In the genomic region with DNA sequence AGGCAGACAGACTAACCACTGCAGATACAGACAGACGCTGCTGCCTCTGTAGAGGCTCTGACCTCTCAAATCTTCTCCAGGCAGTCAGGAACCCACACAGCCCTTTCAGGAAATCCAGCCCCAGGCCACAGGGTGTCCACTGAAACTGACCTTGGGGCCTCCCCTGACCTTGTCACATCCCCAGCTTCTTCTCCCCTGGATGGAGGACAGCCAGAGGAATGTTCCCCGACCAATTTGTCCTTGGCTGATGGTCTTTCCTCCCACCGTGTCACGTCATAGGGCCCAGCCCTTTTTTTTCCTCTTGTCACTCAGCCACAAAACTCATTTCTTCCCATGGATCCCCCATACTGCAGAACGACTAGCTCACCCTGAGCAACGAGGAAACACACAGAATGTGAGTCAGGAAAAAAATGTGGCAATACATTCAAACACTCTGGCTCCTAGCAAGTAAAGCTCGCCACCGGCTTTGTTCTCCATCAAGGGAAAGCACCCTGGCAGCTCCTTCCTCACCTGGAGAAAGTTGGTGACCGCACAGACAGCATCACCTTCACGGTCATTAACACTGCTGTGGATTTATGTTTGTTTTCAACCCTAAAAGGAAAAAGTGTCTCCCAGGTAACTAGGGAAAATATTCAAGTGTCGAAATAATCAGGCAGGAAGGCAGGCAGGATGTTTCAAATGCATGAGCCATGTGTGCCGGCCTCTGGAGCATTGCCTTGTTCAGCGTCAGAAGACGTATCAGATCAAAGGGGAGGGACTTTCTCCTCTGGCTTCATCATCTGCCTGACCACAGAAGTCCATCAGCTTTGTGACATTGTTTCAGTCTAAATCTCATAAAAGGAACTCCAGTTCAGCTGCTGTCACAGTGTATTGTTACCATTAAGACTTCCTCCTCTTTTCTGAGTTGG, we compare ENCODE assay signal across 14 mouse cellular contexts. TPM values are rescaled to one million over a fixed set of nuclear protein-coding genes. Genes with fewer than 3 reads are reported as not detected.
DNase-seq lines count a peak whose midpoint lies in the region; ATAC-seq and TF ChIP-seq lines count a peak whose summit lies in the region.
"Had no signal": no experiment of that assay in that cellular context is flagged by ENCODE, and none has a peak within 500 bp of the region (broad histone marks: within the 10 kb centered on the region; RNA-seq: fewer than 3 reads in every experiment).

No protein-coding gene starts in this region.

- H3K4me2 ChIP-seq in lung, embryonic 16.5 days (ENCODE audit: low read depth, low read length), result no peak overlapping the region
- H3K4me2 ChIP-seq in midbrain, embryonic 16.5 days (ENCODE audit: low read length), result no peak overlapping the region

- WGBS in lung, embryonic 16.5 days, result 40% methylated on average over 14 of the region's 14 CpGs
- 37% methylated on average over 14 of the region's 14 CpGs for WGBS in lung, adult 2 months
- WGBS in limb, embryonic 10.5 days, result 72% methylated on average over 14 of the region's 14 CpGs
- 50% methylated on average over 14 of the region's 14 CpGs for WGBS in midbrain, embryonic 16.5 days

- no peaks in the 10 kb centered on the region for H3K9me3 ChIP-seq in lung, embryonic 16.5 days (ENCODE audit: control insufficient read depth, low read length)
- H3K9me3 ChIP-seq in limb, embryonic 10.5 days (replicated peaks), result no peaks in the 10 kb centered on the region
- no peaks in the 10 kb centered on the region for H3K9me3 ChIP-seq in midbrain, embryonic 16.5 days (replicated peaks; ENCODE audit: control insufficient read depth, low read length, poor library complexity, severe bottlenecking)
- H3K9me3 ChIP-seq: hindbrain, embryonic 10.5 days had no signal

- H3K36me3 ChIP-seq in lung, embryonic 16.5 days (ENCODE audit: control insufficient read depth, insufficient read depth, low read length), result no peaks in the 10 kb centered on the region
- H3K36me3 ChIP-seq in limb, embryonic 10.5 days, result no peaks in the 10 kb centered on the region
- H3K36me3 ChIP-seq in midbrain, embryonic 16.5 days (ENCODE audit: control insufficient read depth, insufficient read depth, low read length), result no peaks in the 10 kb centered on the region
- H3K36me3 ChIP-seq: hindbrain, embryonic 10.5 days had no signal

- H3K4me1 ChIP-seq in lung, embryonic 16.5 days (replicated peaks; ENCODE audit: control insufficient read depth, insufficient read depth, low read length), result peaks cover 3% of the 10 kb centered on the region
- peaks cover 24% of the 10 kb centered on the region for H3K4me1 ChIP-seq in lung, adult 2 months (ENCODE audit: control insufficient read depth, insufficient read depth, low read length)
- peaks cover 19% of the 10 kb centered on the region for H3K4me1 ChIP-seq in embryonic fibroblast, embryonic 13.5 days (ENCODE audit: control insufficient read depth, insufficient read depth, low read length)
- H3K4me1 ChIP-seq in limb, embryonic 10.5 days, result peaks cover 44% of the 10 kb centered on the region
- peaks cover 7% of the 10 kb centered on the region for H3K4me1 ChIP-seq in midbrain, embryonic 16.5 days (ENCODE audit: control insufficient read depth, insufficient read depth, low read length)

- TF ChIP-seq CTCF in lung, adult 2 months (IDR thresholded peaks at IDR 0.05; ENCODE audit: insufficient read depth, low read length), result no peak
- TF ChIP-seq CTCF in embryonic fibroblast, embryonic 13.5 days (IDR thresholded peaks at IDR 0.05; ENCODE audit: borderline replicate concordance, insufficient read depth, low read length), result no peak

- ATAC-seq in lung, embryonic 16.5 days (ENCODE audit: low read depth), result 0 out of 2 replicates have a peak, but pooled peaks have one; percentile 20
- no peak for ATAC-seq in midbrain, embryonic 16.5 days

- H3K4me3 ChIP-seq in lung, embryonic 16.5 days (ENCODE audit: low read length), result no peak overlapping the region
- H3K4me3 ChIP-seq in lung, adult 2 months (replicated peaks; ENCODE audit: extremely low read depth, low read depth, low read length), result no peak overlapping the region
- H3K4me3 ChIP-seq in embryonic fibroblast, embryonic 13.5 days (ENCODE audit: insufficient read depth, low read length), result no peak overlapping the region
- no peak overlapping the region for H3K4me3 ChIP-seq in limb, embryonic 10.5 days
- no peak overlapping the region for H3K4me3 ChIP-seq in midbrain, embryonic 16.5 days (ENCODE audit: low read depth, low read length)
- H3K4me3 ChIP-seq: hindbrain, embryonic 10.5 days had no signal

- no peak overlapping the region for H3K27ac ChIP-seq in lung, embryonic 16.5 days (ENCODE audit: low read length)
- H3K27ac ChIP-seq in embryonic fibroblast, embryonic 13.5 days (ENCODE audit: insufficient read depth, low read length), result peak overlapping the region; percentile 23; the same call in 1 of the 2 replicates
- H3K27ac ChIP-seq in limb, embryonic 10.5 days, result 0 out of 2 replicates have a peak overlapping the region, but pooled peaks have one; percentile 17
- no peak overlapping the region for H3K27ac ChIP-seq in midbrain, embryonic 16.5 days (ENCODE audit: low read length)
- H3K27ac ChIP-seq: hindbrain, embryonic 10.5 days had no signal

- no peaks in the 10 kb centered on the region for H3K27me3 ChIP-seq in lung, embryonic 16.5 days (ENCODE audit: control insufficient read depth, insufficient read depth, low read depth, low read length)
- H3K27me3 ChIP-seq in limb, embryonic 10.5 days (ENCODE audit: low read depth, poor library complexity, severe bottlenecking), result peaks cover 11% of the 10 kb centered on the region; the same call in 1 of the 2 replicates
- H3K27me3 ChIP-seq in midbrain, embryonic 16.5 days (ENCODE audit: control insufficient read depth, insufficient read depth, low read depth, low read length), result no peaks in the 10 kb centered on the region

- TF ChIP-seq POLR2A in lung, adult 2 months (IDR thresholded peaks at IDR 0.05; ENCODE audit: borderline replicate concordance, extremely low read depth, low read depth, low read length), result no peak
- TF ChIP-seq POLR2A in embryonic fibroblast, embryonic 13.5 days (IDR thresholded peaks at IDR 0.05; ENCODE audit: low read depth, low read length), result no peak

- DNase-seq in adrenal gland, adult 2 months, result peak; percentile 60
- no peak for DNase-seq in adrenal gland, adult 18-20 months (ENCODE audit: low spot score in 2 of 2)
- DNase-seq in lung, adult 2 months, result no peak
- no peak for DNase-seq in limb, embryonic 10.5 days (ENCODE audit: low spot score)
- no peak for DNase-seq in natural killer cell, adult 2 months (ENCODE audit: low spot score in 2 of 2)
- DNase-seq: cerebellum, postnatal 14 days; gastrocnemius, postnatal 36 days; layer of hippocampus, adult 9-11 months; right cerebral cortex, postnatal 4 days had no signal

- no peak overlapping the region for H3K9ac ChIP-seq in lung, embryonic 16.5 days (ENCODE audit: low read length)
- no peak overlapping the region for H3K9ac ChIP-seq in midbrain, embryonic 16.5 days (ENCODE audit: low read depth, low read length)

RNA-seq across cellular contexts. Expression of gene Thsd4, which starts 17.2 kb away (rescaled TPM):
- total RNA-seq in adrenal gland, adult 2 months (2021), result 1 to 10 TPM; 3.7 to 5.0 TPM
- 2.4 TPM in 2 replicates for polyA plus RNA-seq in adrenal gland, adult 2 months (2012; rRNA removed)
- 1 to 10 TPM; 3.2 to 3.6 TPM for total RNA-seq in adrenal gland, adult 18-20 months (2021)
- 6.4 and 7.3 TPM in 2 replicates for polyA plus RNA-seq in lung, embryonic 16.5 days (2015; fragmentation: Nextera tagmentation; extraction: Ambion mirVana)
- polyA plus RNA-seq in lung, adult 2 months (2012; rRNA removed), result 27.2 and 28.1 TPM in 2 replicates
- polyA plus RNA-seq in embryonic fibroblast, embryonic 13.5 days (2011; ENCODE audit: insufficient read length, low read depth, missing spikeins), result 3.8 and 7.0 TPM in 2 replicates
- 7.5 and 11.8 TPM in 2 replicates for polyA plus RNA-seq in limb, embryonic 10.5 days (2016; fragmentation: Nextera tagmentation; extraction: Ambion mirVana)
- 4.3 and 4.8 TPM in 2 replicates for polyA plus RNA-seq in midbrain, embryonic 16.5 days (2015; fragmentation: Nextera tagmentation; extraction: Ambion mirVana)
- total RNA-seq: monocyte, adult 5-6 weeks had no signal

Comparison
In these comparisons a context has a peak if more than half of its experiments do, and no peak if none do; other contexts are left out.
1. H3K27ac ChIP-seq: peak in embryonic fibroblast, embryonic 13.5 days (single experiment) and limb, embryonic 10.5 days (single experiment); none in lung, embryonic 16.5 days (single experiment) and midbrain, embryonic 16.5 days (single experiment).